Mouse (Mus musculus): Measurements from ENCODE around the gene Sema3g. TPM values are rescaled to one million over a fixed set of nuclear protein-coding genes. Genes with fewer than 3 reads are reported as not detected.

The Sema3g gene
- total RNA-seq (2014; rRNA removed) (2.9 and 4.9 TPM in 2 replicates), polyA plus RNA-seq (2015; fragmentation: Nextera tagmentation; extraction: Ambion mirVana) (0.33 and 0.38 TPM in 2 replicates)

DNA sequence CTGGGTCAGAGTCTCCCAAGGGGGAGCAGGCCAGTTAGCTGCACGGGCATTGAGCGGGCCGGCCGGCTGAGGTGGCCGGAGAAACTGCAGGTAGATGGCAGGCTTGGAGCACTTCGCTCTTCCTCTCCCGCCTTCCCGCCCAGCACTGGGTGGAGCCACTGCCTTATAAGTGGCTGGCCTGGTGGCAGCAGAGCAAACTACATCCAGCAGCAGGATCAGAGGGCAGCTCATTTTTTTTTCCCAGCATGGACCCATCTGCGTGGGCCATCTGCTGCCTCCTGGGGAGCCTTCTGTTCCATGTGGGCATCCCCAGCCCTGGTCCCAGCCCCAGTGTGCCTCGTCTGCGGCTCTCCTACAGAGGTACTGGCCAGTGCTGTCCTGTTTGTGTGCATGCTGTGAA, at the start of gene Sema3g:
TSS of gene Sema3g (plus strand) at position 195 of the 400 bp plus-strand sequence.
- Histone ChIP-seq H3K27ac (no peak within 1 kb of the TSS), H3K9ac (replicated peaks; ENCODE audit: low read length) (0 out of 2 replicates have a peak within 1 kb of the TSS, but pooled peaks have one; percentile 24), H3K4me2 (ENCODE audit: low read depth, low read length) (peak within 1 kb of the TSS; percentile 25; the same call in 1 of the 2 replicates), H3K4me1 (ENCODE audit: insufficient read depth, low read length) (0 out of 2 replicates have a peak, but pooled peaks cover 3% of the 10 kb centered on the region), H3K27me3 (ENCODE audit: insufficient read depth, low read length) (no peaks in the 10 kb centered on the region), H3K4me3 (ENCODE audit: low read length) (no peak within 1 kb of the TSS), H3K36me3 (ENCODE audit: insufficient read depth, low read length) (no peaks in the 10 kb centered on the region), H3K9me3 (ENCODE audit: low read length) (no peaks in the 10 kb centered on the region)
- DNase-seq (ENCODE audit: low spot score): peak; percentile 71
- ATAC-seq: peak; percentile 80
- peak; percentile 82 for TF ChIP-seq CTCF (IDR thresholded peaks at IDR 0.05; ENCODE audit: low read depth)
- 11% methylated on average over 11 of the region's 11 CpGs for WGBS

DNA sequence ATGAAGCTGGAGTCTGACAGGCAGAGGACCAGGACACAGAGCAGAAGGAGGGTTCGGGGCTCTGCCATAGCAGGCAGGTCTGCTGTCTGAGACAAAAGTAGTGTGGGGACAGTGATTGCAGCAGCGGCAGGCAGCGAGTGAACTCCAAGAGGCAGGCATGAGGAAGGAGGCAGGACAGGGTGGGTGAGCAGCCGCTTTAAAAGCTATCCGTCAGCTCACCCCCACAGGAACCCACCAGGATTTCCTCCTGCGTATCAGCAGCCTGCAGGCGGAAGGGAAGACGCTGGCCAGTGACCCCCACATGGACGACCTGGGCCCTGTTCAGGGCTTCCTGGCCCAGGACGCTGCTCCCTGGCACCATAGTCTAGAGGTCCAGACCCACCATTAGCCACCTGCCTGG, 49.2 kb upstream of the Sema3g start, which contains the start of gene Stab1:
TSS of gene Stab1 (minus strand) at position 217 of the 400 bp plus-strand sequence.
- ATAC-seq (no peak), DNase-seq (ENCODE audit: low spot score) (no peak)
- peaks cover 28% of the 10 kb centered on the region for H3K36me3 ChIP-seq (ENCODE audit: insufficient read depth, low read length)
- no peaks in the 10 kb centered on the region for H3K9me3 ChIP-seq (ENCODE audit: low read length)
- no peak within 1 kb of the TSS for H3K9ac ChIP-seq (replicated peaks; ENCODE audit: low read length)
- peak within 1 kb of the TSS; percentile 30; the same call in 1 of the 2 replicates for H3K4me2 ChIP-seq (ENCODE audit: low read depth, low read length)
- WGBS: 55% methylated on average over 10 of the region's 10 CpGs
- H3K27ac ChIP-seq: peak within 1 kb of the TSS; percentile 15; the same call in 1 of the 2 replicates
- H3K4me3 ChIP-seq (ENCODE audit: low read length): no peak within 1 kb of the TSS
- peaks cover 14% of the 10 kb centered on the region for H3K4me1 ChIP-seq (ENCODE audit: insufficient read depth, low read length)
- no peaks in the 10 kb centered on the region for H3K27me3 ChIP-seq (ENCODE audit: insufficient read depth, low read length)
- TF ChIP-seq CTCF (IDR thresholded peaks at IDR 0.05; ENCODE audit: low read depth): no peak

DNA sequence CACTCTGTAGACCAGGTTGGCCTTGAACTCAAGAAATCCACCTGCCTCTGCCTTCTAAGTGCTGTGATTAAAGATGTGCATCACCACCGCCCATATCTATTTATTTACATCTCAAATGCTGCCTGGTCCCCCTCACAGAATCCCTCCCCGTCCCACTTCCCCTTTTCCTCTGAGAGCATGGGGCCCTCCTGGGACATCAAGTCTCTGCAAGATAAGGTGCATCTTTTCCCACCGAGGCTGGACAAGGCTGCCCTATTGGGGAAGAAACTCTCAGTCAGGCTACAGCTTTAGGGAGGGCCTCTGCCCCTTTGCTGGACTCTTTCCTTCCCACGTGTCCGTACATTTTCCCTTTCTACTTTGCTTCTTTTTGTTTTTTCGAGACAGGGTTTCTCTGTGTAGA, 48.2 kb upstream of the Sema3g start:
- no peak overlapping the region for H3K4me3 ChIP-seq (ENCODE audit: low read length)
- H3K27me3 ChIP-seq (ENCODE audit: insufficient read depth, low read length): no peaks in the 10 kb centered on the region
- peaks cover 38% of the 10 kb centered on the region for H3K36me3 ChIP-seq (ENCODE audit: insufficient read depth, low read length)
- no peak overlapping the region for H3K4me2 ChIP-seq (ENCODE audit: low read depth, low read length)
- TF ChIP-seq CTCF (IDR thresholded peaks at IDR 0.05; ENCODE audit: low read depth): no peak
- peaks cover 14% of the 10 kb centered on the region for H3K4me1 ChIP-seq (ENCODE audit: insufficient read depth, low read length)
- ATAC-seq (no peak), DNase-seq (ENCODE audit: low spot score) (no peak)
- no peaks in the 10 kb centered on the region for H3K9me3 ChIP-seq (ENCODE audit: low read length)
- WGBS: 84% methylated on average over 6 of the region's 6 CpGs
- no peak overlapping the region for H3K9ac ChIP-seq (replicated peaks; ENCODE audit: low read length)
- 0 out of 2 replicates have a peak overlapping the region, but pooled peaks have one; percentile 15 for H3K27ac ChIP-seq

DNA sequence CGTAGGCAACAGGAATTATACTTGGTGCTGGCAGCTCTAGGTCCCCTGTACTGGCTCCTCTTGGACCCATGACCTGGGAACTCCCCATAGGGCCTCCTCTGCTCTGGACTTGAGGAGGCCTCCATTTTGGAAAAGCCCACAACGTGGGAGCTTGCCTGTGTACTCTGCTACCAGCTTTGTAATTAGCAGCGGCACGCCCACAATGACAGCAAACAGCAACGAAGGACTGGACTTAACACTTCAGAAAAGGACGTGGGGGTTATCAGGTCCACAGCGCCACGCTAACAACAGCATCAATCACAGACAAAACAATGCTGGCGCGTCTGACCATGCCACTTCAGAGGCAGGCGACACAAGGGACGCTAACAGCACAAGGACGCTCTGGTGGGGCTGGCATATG, 46.7 kb upstream of the Sema3g start:
- Histone ChIP-seq H3K27me3 (ENCODE audit: insufficient read depth, low read length) (no peaks in the 10 kb centered on the region), H3K9ac (replicated peaks; ENCODE audit: low read length) (no peak overlapping the region), H3K4me1 (ENCODE audit: insufficient read depth, low read length) (peaks cover 14% of the 10 kb centered on the region), H3K4me2 (ENCODE audit: low read depth, low read length) (no peak overlapping the region), H3K36me3 (ENCODE audit: insufficient read depth, low read length) (peaks cover 52% of the 10 kb centered on the region), H3K4me3 (ENCODE audit: low read length) (no peak overlapping the region), H3K27ac (peak overlapping the region; percentile 16), H3K9me3 (ENCODE audit: low read length) (no peaks in the 10 kb centered on the region)
- no peak for DNase-seq (ENCODE audit: low spot score)
- TF ChIP-seq CTCF (IDR thresholded peaks at IDR 0.05; ENCODE audit: low read depth): no peak
- WGBS: 67% methylated on average over 13 of the region's 13 CpGs
- no peak for ATAC-seq

DNA sequence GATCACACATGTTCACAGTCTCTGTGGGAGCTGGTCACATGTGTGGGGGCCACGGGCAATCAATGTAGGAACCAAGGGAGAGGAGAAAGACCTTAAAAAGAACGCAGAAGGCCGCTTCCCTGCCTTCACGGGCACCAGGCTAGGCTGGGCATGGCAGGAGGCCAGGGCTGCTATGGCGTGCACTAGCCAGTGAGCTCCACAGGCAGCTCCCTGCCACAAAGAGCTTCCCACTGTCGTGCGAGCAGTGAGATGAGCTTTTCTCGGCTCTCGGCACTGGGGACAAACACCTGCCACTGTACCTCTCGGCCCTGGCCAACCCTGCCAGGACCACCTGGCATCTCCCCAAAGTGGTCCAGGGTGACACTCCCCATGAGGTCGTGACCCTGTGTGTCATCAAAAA, 46.3 kb upstream of the Sema3g start:
- TF ChIP-seq CTCF (IDR thresholded peaks at IDR 0.05; ENCODE audit: low read depth): no peak
- Histone ChIP-seq H3K9me3 (ENCODE audit: low read length) (no peaks in the 10 kb centered on the region), H3K27ac (no peak overlapping the region), H3K4me2 (ENCODE audit: low read depth, low read length) (no peak overlapping the region), H3K9ac (replicated peaks; ENCODE audit: low read length) (no peak overlapping the region), H3K4me1 (ENCODE audit: insufficient read depth, low read length) (peaks cover 11% of the 10 kb centered on the region), H3K36me3 (ENCODE audit: insufficient read depth, low read length) (peaks cover 56% of the 10 kb centered on the region), H3K27me3 (ENCODE audit: insufficient read depth, low read length) (no peaks in the 10 kb centered on the region), H3K4me3 (ENCODE audit: low read length) (no peak overlapping the region)
- DNase-seq (ENCODE audit: low spot score) (peak; percentile 42), ATAC-seq (0 out of 2 replicates have a peak, but pooled peaks have one; percentile 37)
- WGBS: 63% methylated on average over 11 of the region's 11 CpGs

DNA sequence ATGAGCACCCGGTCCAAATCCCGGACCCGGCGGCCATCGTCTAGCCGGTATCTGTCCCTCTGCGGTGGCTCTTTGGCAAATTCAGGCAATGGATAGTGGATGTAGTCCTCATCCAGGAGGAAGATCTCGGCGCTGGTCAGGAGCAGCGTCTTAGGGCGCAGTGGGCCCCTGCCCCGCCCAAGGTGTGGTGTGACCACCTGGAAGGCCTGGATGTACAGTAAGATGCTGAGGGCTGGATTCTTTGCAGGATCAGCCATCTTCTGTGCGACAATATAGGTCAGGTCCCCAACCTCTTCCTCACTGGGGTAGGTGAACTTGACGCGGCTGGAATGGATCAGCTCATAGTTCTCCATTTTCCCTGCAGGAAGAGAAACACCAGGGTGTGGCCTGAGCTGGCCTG, 45.8 kb upstream of the Sema3g start:
- Histone ChIP-seq H3K27ac (no peak overlapping the region), H3K4me1 (ENCODE audit: insufficient read depth, low read length) (peaks cover 7% of the 10 kb centered on the region), H3K36me3 (ENCODE audit: insufficient read depth, low read length) (peaks cover 60% of the 10 kb centered on the region), H3K9ac (replicated peaks; ENCODE audit: low read length) (no peak overlapping the region), H3K9me3 (ENCODE audit: low read length) (no peaks in the 10 kb centered on the region), H3K4me2 (ENCODE audit: low read depth, low read length) (no peak overlapping the region), H3K4me3 (ENCODE audit: low read length) (no peak overlapping the region), H3K27me3 (ENCODE audit: insufficient read depth, low read length) (no peaks in the 10 kb centered on the region)
- TF ChIP-seq CTCF (IDR thresholded peaks at IDR 0.05; ENCODE audit: low read depth): no peak
- DNase-seq (ENCODE audit: low spot score) (no peak), ATAC-seq (no peak)
- 93% methylated on average over 15 of the region's 15 CpGs for WGBS

DNA sequence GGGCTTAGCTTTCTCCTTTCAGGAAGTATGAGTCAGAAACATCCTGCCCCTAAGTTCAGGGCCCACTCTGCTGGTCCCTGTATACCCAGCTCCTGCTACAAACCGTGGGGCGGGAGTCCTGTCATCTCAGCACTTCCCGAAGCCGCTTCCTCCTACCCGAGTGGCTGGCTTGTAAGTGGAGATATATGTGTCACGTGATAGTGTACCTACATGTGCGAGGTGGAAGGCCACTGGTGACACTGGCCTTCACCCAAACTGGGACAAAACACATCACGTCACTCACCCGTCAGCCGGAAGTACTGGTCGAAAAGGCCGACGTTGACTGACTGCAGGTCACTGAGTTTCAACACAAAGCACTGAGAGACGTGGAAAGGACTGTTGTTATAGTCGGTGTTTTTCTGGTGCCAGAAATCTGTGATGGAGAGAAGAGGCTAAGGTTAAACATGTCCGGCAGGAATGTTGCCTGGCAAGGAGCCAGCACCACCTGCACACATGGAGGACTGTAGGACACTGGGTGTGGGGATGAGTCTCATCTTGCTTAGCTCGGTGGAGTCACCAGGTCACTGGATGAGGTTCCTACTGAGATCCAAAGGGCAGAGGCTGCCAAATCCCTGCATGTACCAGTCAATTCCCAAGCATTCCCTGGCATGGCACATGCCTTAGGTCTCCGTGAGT, 44.7 kb upstream of the Sema3g start:
- DNase-seq (ENCODE audit: low spot score) (no peak), ATAC-seq (no peak)
- WGBS: 78% methylated on average over 18 of the region's 18 CpGs
- no peak overlapping the region for H3K9ac ChIP-seq (replicated peaks; ENCODE audit: low read length)
- H3K36me3 ChIP-seq (ENCODE audit: insufficient read depth, low read length): peaks cover 71% of the 10 kb centered on the region
- H3K9me3 ChIP-seq (ENCODE audit: low read length): no peaks in the 10 kb centered on the region
- H3K4me3 ChIP-seq (ENCODE audit: low read length): no peak overlapping the region
- H3K4me2 ChIP-seq (ENCODE audit: low read depth, low read length): no peak overlapping the region
- H3K27me3 ChIP-seq (ENCODE audit: insufficient read depth, low read length): no peaks in the 10 kb centered on the region
- TF ChIP-seq CTCF (IDR thresholded peaks at IDR 0.05; ENCODE audit: low read depth): no peak
- H3K27ac ChIP-seq: no peak overlapping the region
- no peaks in the 10 kb centered on the region for H3K4me1 ChIP-seq (ENCODE audit: insufficient read depth, low read length)

Data from hindbrain, postnatal 0 days (tissue).